Mouse (Mus musculus): ENCODE measurements at regions not wholly inside any gene's neighbourhood (a gene's known extent, or its start where the extent isn't known, plus 50 kb on each side); places are given as distances from the start of the nearest gene placed in this dataset.

DNA sequence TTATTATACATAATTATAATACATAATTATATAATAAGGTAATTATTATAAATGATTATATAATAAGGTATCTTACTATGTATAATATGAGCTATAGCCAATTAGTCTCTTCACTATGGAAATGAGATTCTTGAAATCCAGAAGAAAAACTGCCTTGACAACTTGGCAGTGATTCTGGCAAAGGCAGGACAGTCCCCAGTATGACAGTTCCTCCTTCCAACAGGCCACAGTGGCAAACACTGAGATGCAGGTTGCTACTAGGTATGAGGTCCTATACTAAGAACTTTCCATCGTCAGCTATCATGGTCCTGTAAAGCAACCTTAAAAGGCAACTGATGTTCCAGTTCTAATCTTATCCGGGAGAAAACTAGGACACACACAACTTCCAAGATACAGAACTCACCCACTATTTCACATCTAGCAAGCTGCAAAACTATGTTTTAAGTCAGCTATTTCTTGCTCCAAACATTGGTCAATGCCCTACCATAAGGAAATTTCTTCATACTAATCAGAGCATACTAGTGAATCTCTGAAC, 124.6 kb upstream of the Bank1 start:
- TF ChIP-seq CTCF (conservative IDR thresholded peaks at IDR 0.05 in 1 of 2, IDR thresholded peaks at IDR 0.05 in 1 of 2; ENCODE audit: low read depth in 2 of 2, low read length in 2 of 2), result no peak
- no peak for TF ChIP-seq MEF2A (IDR thresholded peaks at IDR 0.05; ENCODE audit: borderline replicate concordance, low read depth, low read length)
- TF ChIP-seq ZC3H11A (IDR thresholded peaks at IDR 0.05; ENCODE audit: low read depth, low read length), result no peak
- TF ChIP-seq KAT2A (IDR thresholded peaks at IDR 0.05; ENCODE audit: insufficient replicate concordance, low read length), result no peak
- TF ChIP-seq POLR2AphosphoS2 (IDR thresholded peaks at IDR 0.05; ENCODE audit: low read depth, low read length), result no peak
- TF ChIP-seq UBTF (IDR thresholded peaks at IDR 0.05; ENCODE audit: low read depth, low read length), result no peak
- TF ChIP-seq E2F4 (IDR thresholded peaks at IDR 0.05; ENCODE audit: insufficient replicate concordance, low read depth, low read length), result no peak
- no peak for TF ChIP-seq TBP (conservative IDR thresholded peaks at IDR 0.05; ENCODE audit: low read depth, low read length)
- TF ChIP-seq MAZ (IDR thresholded peaks at IDR 0.05; ENCODE audit: low read depth, low read length), result no peak
- TF ChIP-seq ETS1 (conservative IDR thresholded peaks at IDR 0.05; ENCODE audit: low read depth, low read length), result no peak
- no peak for TF ChIP-seq NRF1 (IDR thresholded peaks at IDR 0.05; ENCODE audit: low read depth, low read length)
- TF ChIP-seq USF1 (IDR thresholded peaks at IDR 0.05; ENCODE audit: low read depth, low read length), result no peak
- TF ChIP-seq JUN (IDR thresholded peaks at IDR 0.05; ENCODE audit: insufficient read depth, low read depth, low read length), result no peak
- dilution Hi-C loops (cut with MboI; ENCODE audit: extremely low pct_ligation_motif_present, extremely low pct_unique_long_range_greater_than_20kb, low sequenced_read_pairs) (no loop called here), in situ Hi-C loops (cut with MboI; ENCODE audit: low pct_ligation_motif_present, low pct_unique_long_range_greater_than_20kb, low sequenced_read_pairs) (no loop called here)
- H3K4me1 ChIP-seq (ENCODE audit: control insufficient read depth in 1 of 2, insufficient read depth in 2 of 2), result peaks cover 0 to 21% of the 10 kb centered on the region in 2 experiments; a peak in 3 of 4 replicates
- H3K9ac ChIP-seq (ENCODE audit: insufficient read depth, low read depth), result no peak overlapping the region
- no peaks in the 10 kb centered on the region for H3K79me2 ChIP-seq (replicated peaks; ENCODE audit: control insufficient read depth, extremely low read depth, insufficient read depth, poor library complexity, severe bottlenecking)
- no peaks in the 10 kb centered on the region for H3K27me3 ChIP-seq (replicated peaks)
- H3K4me2 ChIP-seq (ENCODE audit: insufficient read depth, low read depth, poor library complexity, severe bottlenecking), result no peak overlapping the region
- DNase-seq (ENCODE audit: extremely low read depth), result no peak
- no peaks in the 10 kb centered on the region for H3K36me3 ChIP-seq (replicated peaks in 1 of 2; ENCODE audit: control insufficient read depth in 1 of 2, insufficient read depth in 1 of 2, low read length in 1 of 2)
- no peak overlapping the region for H3K27ac ChIP-seq (ENCODE audit: insufficient read depth, low read depth)
- no peak overlapping the region for H3K4me3 ChIP-seq (replicated peaks in 1 of 3; ENCODE audit: low read depth in 2 of 3, low read length in 2 of 3, poor library complexity in 1 of 3)
- H3K9me3 ChIP-seq (replicated peaks; ENCODE audit: low read length), result no peaks in the 10 kb centered on the region

- Histone ChIP-seq H3K9ac (ENCODE audit: insufficient read depth, low read depth) (no peak overlapping the region), H3K4me3 (replicated peaks in 1 of 3; ENCODE audit: low read depth in 2 of 3, low read length in 2 of 3, poor library complexity in 1 of 3) (no peak overlapping the region), H3K4me1 (ENCODE audit: control insufficient read depth in 1 of 2, insufficient read depth in 2 of 2) (peaks cover 0 to 21% of the 10 kb centered on the region in 2 experiments; a peak in 3 of 4 replicates), H3K27me3 (replicated peaks) (no peaks in the 10 kb centered on the region), H3K4me2 (ENCODE audit: insufficient read depth, low read depth, poor library complexity, severe bottlenecking) (no peak overlapping the region), H3K9me3 (replicated peaks; ENCODE audit: low read length) (no peaks in the 10 kb centered on the region), H3K27ac (ENCODE audit: insufficient read depth, low read depth) (no peak overlapping the region), H3K79me2 (replicated peaks; ENCODE audit: control insufficient read depth, extremely low read depth, insufficient read depth, poor library complexity, severe bottlenecking) (no peaks in the 10 kb centered on the region), H3K36me3 (replicated peaks in 1 of 2; ENCODE audit: control insufficient read depth in 1 of 2, insufficient read depth in 1 of 2, low read length in 1 of 2) (no peaks in the 10 kb centered on the region)
- no peak for DNase-seq (ENCODE audit: extremely low read depth)
- in situ Hi-C loops (cut with MboI; ENCODE audit: low pct_ligation_motif_present, low pct_unique_long_range_greater_than_20kb, low sequenced_read_pairs) (no loop called here), dilution Hi-C loops (cut with MboI; ENCODE audit: extremely low pct_ligation_motif_present, extremely low pct_unique_long_range_greater_than_20kb, low sequenced_read_pairs) (no loop called here)
- TF ChIP-seq SMC3 (IDR thresholded peaks at IDR 0.05; ENCODE audit: low read depth, low read length) (no peak), ZNF384 (IDR thresholded peaks at IDR 0.05; ENCODE audit: low read depth, low read length) (no peak), CHD2 (IDR thresholded peaks at IDR 0.05; ENCODE audit: low read length) (no peak), ZKSCAN1 (IDR thresholded peaks at IDR 0.05; ENCODE audit: borderline replicate concordance, low read depth, low read length) (no peak), MXI1 (IDR thresholded peaks at IDR 0.05; ENCODE audit: low read depth, low read length) (no peak), ZMIZ1 (IDR thresholded peaks at IDR 0.05; ENCODE audit: low read depth, low read length) (no peak), UBTF (IDR thresholded peaks at IDR 0.05; ENCODE audit: low read depth, low read length) (no peak), JUND (conservative IDR thresholded peaks at IDR 0.05; ENCODE audit: low read depth, low read length) (no peak), NRF1 (IDR thresholded peaks at IDR 0.05; ENCODE audit: low read depth, low read length) (no peak), MYC (IDR thresholded peaks at IDR 0.05; ENCODE audit: low read depth, low read length) (no peak), POLR2A (IDR thresholded peaks at IDR 0.05; ENCODE audit: low read depth, low read length) (no peak), HCFC1 (IDR thresholded peaks at IDR 0.05; ENCODE audit: low read depth, low read length) (no peak)
Observed at GRCm38 (mm10) chr3:136449364-136449763, 123.5 kb upstream of the Bank1 start.

All from CH12.LX (cell line).